In the genomic region with DNA sequence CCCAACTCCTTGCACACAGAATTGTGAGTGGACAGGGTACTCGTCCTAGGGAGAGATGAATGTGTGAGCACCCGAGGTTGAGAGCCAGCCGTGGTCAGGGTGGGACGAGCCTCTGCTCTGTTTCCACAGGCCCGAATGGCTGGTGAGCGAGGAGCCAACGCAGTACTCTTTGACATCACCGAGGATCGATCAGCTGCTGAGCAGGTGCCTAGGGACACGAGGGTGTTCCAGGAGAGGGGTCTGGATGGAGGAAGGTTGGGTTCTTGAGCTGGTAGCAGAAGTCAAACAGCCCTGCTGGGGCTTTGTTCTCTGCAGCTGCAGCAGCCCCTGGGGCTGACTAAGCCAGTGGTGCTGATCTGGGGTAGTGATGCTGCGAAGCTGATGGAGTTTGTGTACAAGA, we compare ENCODE assay signal across 15 mouse cellular contexts. TPM values are rescaled to one million over a fixed set of nuclear protein-coding genes. Genes with fewer than 3 reads are reported as not detected.
A peak's percentile ranks its signal among the peaks of the same experiment; 100 is the strongest.
DNase-seq lines count a peak whose midpoint lies in the region; ATAC-seq lines count a peak whose summit lies in the region.
"Had no signal": no experiment of that assay in that cellular context is flagged by ENCODE, and none has a peak within 500 bp of the region (broad histone marks: within the 10 kb centered on the region; RNA-seq: fewer than 3 reads in every experiment).

No protein-coding gene starts in this region.

- WGBS in forebrain, embryonic 11.5 days = 59% methylated on average over 11 of the region's 11 CpGs
- WGBS in forebrain, embryonic 14.5 days = 58% methylated on average over 11 of the region's 11 CpGs
- WGBS in lung, embryonic 16.5 days = 58% methylated on average over 11 of the region's 11 CpGs
- 49% methylated on average over 11 of the region's 11 CpGs for WGBS in limb, embryonic 15.5 days

- no peak for DNase-seq in forebrain, embryonic 11.5 days (ENCODE audit: low spot score)
- DNase-seq in forebrain, embryonic 14.5 days (ENCODE audit: low spot score) = no peak
- no peak for DNase-seq in lung, adult 18-20 months
- peak; percentile 75 for DNase-seq in thymus, postnatal 0 days (ENCODE audit: low spot score)
- DNase-seq in urinary bladder, postnatal 14 days (ENCODE audit: low spot score) = no peak
- DNase-seq in adrenal gland, adult 2 months = no peak
- DNase-seq: gastrocnemius, postnatal 14 days; kidney, postnatal 25 days; right cerebral cortex, adult 18-20 months had no signal

- no peak overlapping the region for H3K4me3 ChIP-seq in forebrain, embryonic 11.5 days (ENCODE audit: low read depth, low read length)
- H3K4me3 ChIP-seq in forebrain, embryonic 14.5 days (ENCODE audit: low read depth, low read length) = no peak overlapping the region
- H3K4me3 ChIP-seq in lung, embryonic 16.5 days (ENCODE audit: low read length) = no peak overlapping the region
- no peak overlapping the region for H3K4me3 ChIP-seq in limb, embryonic 15.5 days
- H3K4me3 ChIP-seq: forebrain, embryonic 12.5 days; midbrain, embryonic 12.5 days; neural tube, embryonic 12.5 days had no signal

- no peak overlapping the region for H3K9ac ChIP-seq in forebrain, embryonic 11.5 days (ENCODE audit: low read length)
- H3K9ac ChIP-seq in forebrain, embryonic 14.5 days (ENCODE audit: low read length) = no peak overlapping the region; the same call in 1 of the 2 replicates
- no peak overlapping the region for H3K9ac ChIP-seq in lung, embryonic 16.5 days (ENCODE audit: low read length)
- no peak overlapping the region for H3K9ac ChIP-seq in limb, embryonic 15.5 days
- H3K9ac ChIP-seq: midbrain, embryonic 12.5 days; neural tube, embryonic 12.5 days had no signal

- H3K27ac ChIP-seq in forebrain, embryonic 11.5 days (ENCODE audit: low read depth, low read length) = peak overlapping the region; percentile 41; the same call in 1 of the 2 replicates
- H3K27ac ChIP-seq in forebrain, embryonic 14.5 days (ENCODE audit: low read depth, low read length) = no peak overlapping the region
- peak overlapping the region; percentile 41; the same call in 1 of the 2 replicates for H3K27ac ChIP-seq in lung, embryonic 16.5 days (ENCODE audit: low read length)
- peak overlapping the region; percentile 65 for H3K27ac ChIP-seq in limb, embryonic 15.5 days
- H3K27ac ChIP-seq: forebrain, embryonic 12.5 days; hindbrain, postnatal 0 days; neural tube, embryonic 12.5 days had no signal

- peaks cover 4% of the 10 kb centered on the region; the same call in 1 of the 2 replicates for H3K4me1 ChIP-seq in forebrain, embryonic 11.5 days (replicated peaks; ENCODE audit: control insufficient read depth, insufficient read depth, low read length)
- 0 out of 2 replicates have a peak, but pooled peaks cover 2% of the 10 kb centered on the region for H3K4me1 ChIP-seq in forebrain, embryonic 14.5 days (ENCODE audit: control insufficient read depth, insufficient read depth, low read length)
- H3K4me1 ChIP-seq in lung, embryonic 16.5 days (replicated peaks; ENCODE audit: control insufficient read depth, insufficient read depth, low read length) = peaks cover 13% of the 10 kb centered on the region
- H3K4me1 ChIP-seq in limb, embryonic 15.5 days = peaks cover 16% of the 10 kb centered on the region; the same call in 1 of the 2 replicates

- H3K36me3 ChIP-seq in forebrain, embryonic 11.5 days (ENCODE audit: control insufficient read depth, insufficient read depth, low read length) = no peaks in the 10 kb centered on the region
- no peaks in the 10 kb centered on the region for H3K36me3 ChIP-seq in forebrain, embryonic 14.5 days (ENCODE audit: control insufficient read depth, insufficient read depth, low read length)
- no peaks in the 10 kb centered on the region for H3K36me3 ChIP-seq in lung, embryonic 16.5 days (ENCODE audit: control insufficient read depth, insufficient read depth, low read length)
- H3K36me3 ChIP-seq in limb, embryonic 15.5 days = no peaks in the 10 kb centered on the region
- H3K36me3 ChIP-seq: forebrain, embryonic 12.5 days; midbrain, embryonic 12.5 days; neural tube, embryonic 12.5 days had no signal

- no peak for ATAC-seq in forebrain, embryonic 11.5 days (replicated peaks; ENCODE audit: low FRiP score)
- no peak for ATAC-seq in forebrain, embryonic 14.5 days
- no peak for ATAC-seq in lung, embryonic 16.5 days (ENCODE audit: low read depth)
- no peak for ATAC-seq in limb, embryonic 15.5 days (ENCODE audit: insufficient number of reproducible peaks, low FRiP score, low TSS enrichment, low read depth)
- ATAC-seq: hindbrain, postnatal 0 days had no signal

- no peak overlapping the region for H3K4me2 ChIP-seq in forebrain, embryonic 11.5 days (ENCODE audit: low read depth, low read length, severe bottlenecking)
- H3K4me2 ChIP-seq in forebrain, embryonic 14.5 days (ENCODE audit: low read length) = no peak overlapping the region
- no peak overlapping the region for H3K4me2 ChIP-seq in lung, embryonic 16.5 days (ENCODE audit: low read depth, low read length)
- H3K4me2 ChIP-seq in limb, embryonic 15.5 days = no peak overlapping the region
- H3K4me2 ChIP-seq: forebrain, embryonic 12.5 days; midbrain, embryonic 12.5 days; neural tube, embryonic 12.5 days had no signal

- H3K9me3 ChIP-seq in forebrain, embryonic 11.5 days (ENCODE audit: control insufficient read depth, low read length) = no peaks in the 10 kb centered on the region
- no peaks in the 10 kb centered on the region for H3K9me3 ChIP-seq in forebrain, embryonic 14.5 days (replicated peaks; ENCODE audit: control insufficient read depth, low read length)
- no peaks in the 10 kb centered on the region for H3K9me3 ChIP-seq in lung, embryonic 16.5 days (ENCODE audit: control insufficient read depth, low read length)
- no peaks in the 10 kb centered on the region for H3K9me3 ChIP-seq in limb, embryonic 15.5 days
- H3K9me3 ChIP-seq: forebrain, embryonic 12.5 days; midbrain, embryonic 12.5 days; neural tube, embryonic 12.5 days had no signal

- no peaks in the 10 kb centered on the region for H3K27me3 ChIP-seq in forebrain, embryonic 11.5 days (ENCODE audit: control insufficient read depth, insufficient read depth, low read length)
- H3K27me3 ChIP-seq in forebrain, embryonic 14.5 days (replicated peaks; ENCODE audit: control insufficient read depth, insufficient read depth, low read length) = no peaks in the 10 kb centered on the region
- H3K27me3 ChIP-seq in lung, embryonic 16.5 days (ENCODE audit: control insufficient read depth, insufficient read depth, low read depth, low read length) = no peaks in the 10 kb centered on the region
- no peaks in the 10 kb centered on the region for H3K27me3 ChIP-seq in limb, embryonic 15.5 days
- H3K27me3 ChIP-seq: neural tube, embryonic 12.5 days had no signal

RNA-seq across cellular contexts. Expression of a gene that starts 10.3 kb away (rescaled TPM):
- 132 and 133 TPM in 2 replicates for polyA plus RNA-seq in forebrain, embryonic 11.5 days (2014; fragmentation: Nextera tagmentation; extraction: Ambion mirVana)
- polyA plus RNA-seq in forebrain, embryonic 14.5 days (2014; fragmentation: Nextera tagmentation; extraction: Ambion mirVana) = 160 and 203 TPM in 2 replicates
- 143 and 167 TPM in 2 replicates for polyA plus RNA-seq in lung, embryonic 16.5 days (2015; fragmentation: Nextera tagmentation; extraction: Ambion mirVana)
- polyA plus RNA-seq in limb, embryonic 15.5 days (2015; fragmentation: Nextera tagmentation; extraction: Ambion mirVana) = 135 and 155 TPM in 2 replicates
- 425 and 454 TPM in 2 replicates for polyA plus RNA-seq in thymus, postnatal 0 days (2015; fragmentation: Nextera tagmentation; extraction: Ambion mirVana)
- 10 to 100 TPM; 43.3 to 74.3 TPM for total RNA-seq in adrenal gland, adult 2 months (2021)
- polyA plus RNA-seq in adrenal gland, adult 2 months (2012; rRNA removed) = 18.5 and 21.4 TPM in 2 replicates

RNA-seq across cellular contexts. Expression of a gene that starts 33.3 kb away (rescaled TPM):
- polyA plus RNA-seq in forebrain, embryonic 11.5 days (2014; fragmentation: Nextera tagmentation; extraction: Ambion mirVana) = 18.8 and 19.9 TPM in 2 replicates
- 13.5 and 20.2 TPM in 2 replicates for polyA plus RNA-seq in forebrain, embryonic 14.5 days (2014; fragmentation: Nextera tagmentation; extraction: Ambion mirVana)
- polyA plus RNA-seq in lung, embryonic 16.5 days (2015; fragmentation: Nextera tagmentation; extraction: Ambion mirVana) = 1.6 and 2.3 TPM in 2 replicates
- polyA plus RNA-seq in limb, embryonic 15.5 days (2015; fragmentation: Nextera tagmentation; extraction: Ambion mirVana) = 1.4 and 1.5 TPM in 2 replicates
- 2.6 and 4.0 TPM in 2 replicates for polyA plus RNA-seq in thymus, postnatal 0 days (2015; fragmentation: Nextera tagmentation; extraction: Ambion mirVana)
- total RNA-seq in adrenal gland, adult 2 months (2021) = 1 to 10 TPM; 3.3 to 4.6 TPM
- polyA plus RNA-seq in adrenal gland, adult 2 months (2012; rRNA removed) = 6.6 and 9.7 TPM in 2 replicates
